Mouse (Mus musculus) heart, embryonic 15.5 days (tissue): ENCODE results near the gene Dlx2. TPM values are rescaled to one million over a fixed set of nuclear protein-coding genes. Genes with fewer than 3 reads are reported as not detected.

Experiments
- ATAC-seq: fragments of 200-750 bp; cut with Nextera tagmentation; replicated peaks from 2 replicates; pipeline ENCODE4 v1.8.0; 2017; ENCODE audit warnings: low read depth, moderate TSS enrichment; ENCODE audit not compliant: insufficient number of reproducible peaks, insufficient read depth, low FRiP score
- H3K27ac ChIP-seq: fragments of 300-500 bp; sonication (generic); 2 replicates; pipeline ENCODE4 v1.5.1; 2015; ENCODE audit warnings: mild to moderate bottlenecking, inconsistent platforms
- H3K27me3 ChIP-seq: fragments of 300-500 bp; sonication (generic); 2 replicates; pipeline ENCODE4 v1.6.1; 2015; ENCODE audit warnings: inconsistent platforms
- H3K36me3 ChIP-seq: fragments of 300-500 bp; sonication (generic); 2 replicates; pipeline ENCODE4 v1.6.1; 2015; ENCODE audit warnings: mild to moderate bottlenecking, inconsistent platforms
- H3K4me1 ChIP-seq: fragments of 300-500 bp; sonication (generic); replicated peaks from 2 replicates; pipeline ENCODE4 v1.6.1; 2015; ENCODE audit warnings: inconsistent platforms
- H3K4me2 ChIP-seq: fragments of 300-500 bp; sonication (generic); 2 replicates; pipeline ENCODE4 v1.6.1; 2015; ENCODE audit warnings: inconsistent platforms, mild to moderate bottlenecking, moderate library complexity
- H3K4me3 ChIP-seq: fragments of 300-500 bp; sonication (generic); 2 replicates; pipeline ENCODE4 v1.5.1; 2015; ENCODE audit warnings: mild to moderate bottlenecking, inconsistent platforms
- H3K9ac ChIP-seq: fragments of 300-500 bp; sonication (generic); 2 replicates; pipeline ENCODE4 v1.6.1; 2015; ENCODE audit warnings: mild to moderate bottlenecking, inconsistent platforms
- H3K9me3 ChIP-seq: fragments of 300-500 bp; sonication (generic); replicated peaks from 2 replicates; pipeline ENCODE4 v1.6.1; 2016; ENCODE audit warnings: inconsistent platforms
- WGBS: fragments of 180-500 bp; shearing (Covaris S2); methylation state at CpG from one replicate; pipeline ENCODE4 v1.1.7; 2015; ENCODE audit warnings: mixed read lengths; 5-methylcytosine and 5-hydroxymethylcytosine counted together
- polyA plus RNA-seq: library from polyadenylated mRNA; unstranded; fragments of >200 nt; fragmentation: Nextera tagmentation; extraction: Ambion mirVana; gene quantifications from 2 replicates; pipeline ENCODE4 v1.2.1, GENCODE M21; 2015

Gene Dlx2
- polyA plus RNA-seq, 1 experiment from 2014 or later = 0.11 TPM

DNA sequence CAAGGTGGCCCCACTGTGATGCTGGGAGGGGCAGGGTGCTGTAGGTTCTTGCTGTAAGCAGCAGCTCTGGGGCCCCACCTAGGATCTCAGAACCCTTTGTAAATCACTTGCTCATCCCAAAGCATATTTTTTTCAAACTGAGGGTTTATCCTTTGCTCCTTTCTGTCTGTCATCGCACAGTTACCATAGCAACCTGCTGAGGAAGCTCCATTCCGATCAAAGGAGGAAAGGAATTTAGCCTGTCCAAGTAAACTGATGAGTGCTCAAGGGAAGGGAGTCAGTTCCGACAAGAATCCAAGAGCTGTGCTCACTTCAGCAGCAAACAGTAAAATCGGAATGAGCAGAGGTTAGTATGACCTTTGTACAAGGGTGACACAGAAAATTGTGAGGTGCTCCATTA is 51.6 kb downstream of the Dlx2 start:
- no peaks in the 10 kb centered on the region for H3K27me3 ChIP-seq
- WGBS = 49% methylated on average over 4 of the region's 4 CpGs
- H3K4me3 ChIP-seq = no peak overlapping the region
- no peak overlapping the region for H3K9ac ChIP-seq
- H3K27ac ChIP-seq = no peak overlapping the region
- 0 out of 2 replicates have a peak, but pooled peaks cover 2% of the 10 kb centered on the region for H3K4me1 ChIP-seq
- H3K4me2 ChIP-seq = no peak overlapping the region
- no peaks in the 10 kb centered on the region for H3K36me3 ChIP-seq
- no peaks in the 10 kb centered on the region for H3K9me3 ChIP-seq
- no peak for ATAC-seq

GRCm38 (mm10) chr2:71494503-71494902 is 52.1 kb downstream of the Dlx2 start:
- Histone ChIP-seq H3K4me2 (no peak overlapping the region), H3K27ac (no peak overlapping the region), H3K9ac (no peak overlapping the region), H3K4me3 (no peak overlapping the region), H3K9me3 (no peaks in the 10 kb centered on the region), H3K36me3 (no peaks in the 10 kb centered on the region), H3K27me3 (no peaks in the 10 kb centered on the region), H3K4me1 (0 out of 2 replicates have a peak, but pooled peaks cover 2% of the 10 kb centered on the region)
- 70% methylated on average over 10 of the region's 10 CpGs for WGBS
- ATAC-seq = no peak

Other genes with a start within 250 kb of the Dlx2 start
- gene Slc25a12, start 179.0 kb downstream of the Dlx2 start, polyA plus RNA-seq = 103 and 107 TPM in 2 replicates
- gene Hat1, start 157.8 kb downstream of the Dlx2 start, polyA plus RNA-seq = 98.7 and 104 TPM in 2 replicates
- gene Metap1d, start 93.5 kb downstream of the Dlx2 start, polyA plus RNA-seq = 38.7 and 39.3 TPM in 2 replicates
- gene Dlx1, start 18.6 kb downstream of the Dlx2 start, polyA plus RNA-seq = 0.13 and 0.58 TPM in 2 replicates
- gene Itga6, start 198.9 kb upstream of the Dlx2 start, polyA plus RNA-seq = 48.5 and 52.8 TPM in 2 replicates